ENCODE assay signal across 8 mouse cellular contexts in genomic region chr9:55208790-55209481, GRCm38 (mm10). TPM values are rescaled to one million over a fixed set of nuclear protein-coding genes. Genes with fewer than 3 reads are reported as not detected.
DNase-seq lines count a peak whose midpoint lies in the region; ATAC-seq and TF ChIP-seq lines count a peak whose summit lies in the region.

Fbxo22 (plus strand) TSS chr9:55208925.

- TF ChIP-seq POLR2A in small intestine, adult 2 months (IDR thresholded peaks at IDR 0.05; ENCODE audit: low read depth, low read length) = peak; percentile 54; the same call in 1 of the 2 replicates

- ATAC-seq in embryonic facial prominence, embryonic 11.5 days (replicated peaks; ENCODE audit: insufficient number of reproducible peaks, low FRiP score, low TSS enrichment, low read depth) = peak; percentile 99
- peak; percentile 97 for ATAC-seq in granulocyte monocyte progenitor cell, adult 5-6 weeks (replicated peaks; ENCODE audit: poor library complexity, severe bottlenecking)
- ATAC-seq in intestine, postnatal 0 days = peak; percentile 98
- ATAC-seq in limb, embryonic 11.5 days (ENCODE audit: insufficient number of reproducible peaks, low FRiP score, low TSS enrichment, low read depth) = peak; percentile 96
- ATAC-seq in midbrain, embryonic 13.5 days = peak; percentile 100

- peak within 1 kb of the TSS; percentile 81 for H3K27ac ChIP-seq in embryonic facial prominence, embryonic 11.5 days (replicated peaks; ENCODE audit: low read depth, low read length)
- H3K27ac ChIP-seq in intestine, postnatal 0 days (ENCODE audit: low read depth, low read length) = peak within 1 kb of the TSS; percentile 91
- peak within 1 kb of the TSS; percentile 82 for H3K27ac ChIP-seq in limb, embryonic 11.5 days (replicated peaks; ENCODE audit: low read depth, low read length)
- H3K27ac ChIP-seq in midbrain, embryonic 13.5 days = peak within 1 kb of the TSS; percentile 90
- H3K27ac ChIP-seq in small intestine, adult 2 months (ENCODE audit: insufficient read depth, low read depth, low read length) = peak within 1 kb of the TSS; percentile 67

- no peaks in the 10 kb centered on the region for H3K27me3 ChIP-seq in embryonic facial prominence, embryonic 11.5 days (ENCODE audit: control insufficient read depth, insufficient read depth, low read length)
- H3K27me3 ChIP-seq in intestine, postnatal 0 days (replicated peaks; ENCODE audit: control insufficient read depth, insufficient read depth, low read length) = no peaks in the 10 kb centered on the region
- H3K27me3 ChIP-seq in limb, embryonic 11.5 days (ENCODE audit: control insufficient read depth, insufficient read depth, low read length) = no peaks in the 10 kb centered on the region
- no peaks in the 10 kb centered on the region for H3K27me3 ChIP-seq in midbrain, embryonic 13.5 days
- H3K27me3 ChIP-seq in small intestine, adult 2 months (ENCODE audit: control insufficient read depth, insufficient read depth, low read length) = no peaks in the 10 kb centered on the region

- WGBS in embryonic facial prominence, embryonic 11.5 days = under 1% methylated on average over 65 of the region's 65 CpGs
- WGBS in intestine, postnatal 0 days = under 1% methylated on average over 65 of the region's 65 CpGs
- WGBS in limb, embryonic 11.5 days = under 1% methylated on average over 65 of the region's 65 CpGs
- under 1% methylated on average over 65 of the region's 65 CpGs for WGBS in midbrain, embryonic 13.5 days
- under 1% methylated on average over 65 of the region's 65 CpGs for WGBS in small intestine, adult 2 months

- H3K9ac ChIP-seq in embryonic facial prominence, embryonic 11.5 days (replicated peaks; ENCODE audit: low read length) = peak within 1 kb of the TSS; percentile 82
- H3K9ac ChIP-seq in intestine, postnatal 0 days (ENCODE audit: low read depth, low read length) = peak within 1 kb of the TSS; percentile 71
- H3K9ac ChIP-seq in limb, embryonic 11.5 days (ENCODE audit: low read length) = peak within 1 kb of the TSS; percentile 89
- peak within 1 kb of the TSS; percentile 88 for H3K9ac ChIP-seq in midbrain, embryonic 13.5 days (replicated peaks)

- peak within 1 kb of the TSS; percentile 61 for H3K4me3 ChIP-seq in embryonic facial prominence, embryonic 11.5 days (ENCODE audit: low read depth, low read length)
- H3K4me3 ChIP-seq in intestine, postnatal 0 days (ENCODE audit: low read depth, low read length) = peak within 1 kb of the TSS; percentile 75
- H3K4me3 ChIP-seq in limb, embryonic 11.5 days (ENCODE audit: low read depth, low read length) = peak within 1 kb of the TSS; percentile 88
- peak within 1 kb of the TSS; percentile 85 for H3K4me3 ChIP-seq in midbrain, embryonic 13.5 days (replicated peaks)
- peak within 1 kb of the TSS; percentile 91 for H3K4me3 ChIP-seq in small intestine, adult 2 months (ENCODE audit: low read depth, low read length)

- H3K9me3 ChIP-seq in embryonic facial prominence, embryonic 11.5 days (replicated peaks; ENCODE audit: control insufficient read depth, low read length) = no peaks in the 10 kb centered on the region
- no peaks in the 10 kb centered on the region for H3K9me3 ChIP-seq in intestine, postnatal 0 days (ENCODE audit: control insufficient read depth)
- H3K9me3 ChIP-seq in limb, embryonic 11.5 days (ENCODE audit: control insufficient read depth, low read length) = no peaks in the 10 kb centered on the region
- H3K9me3 ChIP-seq in midbrain, embryonic 13.5 days = no peaks in the 10 kb centered on the region

- H3K36me3 ChIP-seq in embryonic facial prominence, embryonic 11.5 days (replicated peaks; ENCODE audit: control insufficient read depth, insufficient read depth, low read depth, low read length) = no peaks in the 10 kb centered on the region
- peaks cover 10% of the 10 kb centered on the region; the same call in 1 of the 2 replicates for H3K36me3 ChIP-seq in intestine, postnatal 0 days (ENCODE audit: control insufficient read depth, insufficient read depth)
- H3K36me3 ChIP-seq in limb, embryonic 11.5 days (ENCODE audit: control insufficient read depth, insufficient read depth, low read length) = no peaks in the 10 kb centered on the region; the same call in 1 of the 2 replicates
- peaks cover 11% of the 10 kb centered on the region; the same call in 1 of the 2 replicates for H3K36me3 ChIP-seq in midbrain, embryonic 13.5 days
- H3K36me3 ChIP-seq in small intestine, adult 2 months (ENCODE audit: control insufficient read depth, insufficient read depth, low read length) = peaks cover 10% of the 10 kb centered on the region

- H3K4me1 ChIP-seq in embryonic facial prominence, embryonic 11.5 days (ENCODE audit: control insufficient read depth, insufficient read depth, low read length) = no peaks in the 10 kb centered on the region
- H3K4me1 ChIP-seq in intestine, postnatal 0 days (replicated peaks; ENCODE audit: control insufficient read depth, insufficient read depth, low read length) = peaks cover 13% of the 10 kb centered on the region; the same call in 1 of the 2 replicates
- H3K4me1 ChIP-seq in limb, embryonic 11.5 days (ENCODE audit: control insufficient read depth, insufficient read depth, low read length) = peaks cover 7% of the 10 kb centered on the region; the same call in 1 of the 2 replicates
- H3K4me1 ChIP-seq in midbrain, embryonic 13.5 days (replicated peaks) = peaks cover 30% of the 10 kb centered on the region
- peaks cover 10% of the 10 kb centered on the region; the same call in 1 of the 2 replicates for H3K4me1 ChIP-seq in small intestine, adult 2 months (ENCODE audit: control insufficient read depth, insufficient read depth, insufficient read length, low read length)

- H3K4me2 ChIP-seq in embryonic facial prominence, embryonic 11.5 days (ENCODE audit: low read depth, low read length) = peak within 1 kb of the TSS; percentile 70
- peak within 1 kb of the TSS; percentile 87 for H3K4me2 ChIP-seq in intestine, postnatal 0 days (replicated peaks; ENCODE audit: low read depth)
- peak within 1 kb of the TSS; percentile 84 for H3K4me2 ChIP-seq in limb, embryonic 11.5 days (ENCODE audit: low read depth, severe bottlenecking)
- peak within 1 kb of the TSS; percentile 78 for H3K4me2 ChIP-seq in midbrain, embryonic 13.5 days (replicated peaks)

- TF ChIP-seq CTCF in intestine, postnatal 0 days (IDR thresholded peaks at IDR 0.05; ENCODE audit: low read depth) = peak; percentile 46
- 0 out of 2 replicates have a peak, but pooled peaks have one; percentile 11 for TF ChIP-seq CTCF in small intestine, adult 2 months (IDR thresholded peaks at IDR 0.05; ENCODE audit: extremely low read depth, insufficient read length, insufficient replicate concordance, low read depth, low read length)

- peak; percentile 90 for DNase-seq in 3134 (ENCODE audit: extremely low read depth, insufficient read length, low spot score)
- peak; percentile 90 for DNase-seq in adrenal gland, postnatal 25 days
- peak; percentile 92 for DNase-seq in embryonic facial prominence, embryonic 11.5 days (ENCODE audit: low spot score)
- peak; percentile 92 for DNase-seq in limb, embryonic 11.5 days (ENCODE audit: low spot score)

RNA-seq across cellular contexts. Expression of gene Fbxo22, which starts in this region (rescaled TPM):
- 39.4 and 40.0 TPM in 2 replicates for total RNA-seq in adrenal gland, postnatal 25 days (2021)
- polyA plus RNA-seq in embryonic facial prominence, embryonic 11.5 days (2014; fragmentation: Nextera tagmentation; extraction: Ambion mirVana) = 81.7 and 84.4 TPM in 2 replicates
- total RNA-seq in granulocyte monocyte progenitor cell, adult 5-6 weeks (2014; fragmentation: Nextera tagmentation) = 50.3 and 51.3 TPM in 2 replicates
- 51.9 and 63.0 TPM in 2 replicates for total RNA-seq in granulocyte monocyte progenitor cell, adult 5-6 weeks (2017)
- polyA plus RNA-seq in intestine, postnatal 0 days (2015; fragmentation: Nextera tagmentation; extraction: Ambion mirVana) = 36.5 and 38.1 TPM in 2 replicates
- 73.6 and 74.7 TPM in 2 replicates for polyA plus RNA-seq in limb, embryonic 11.5 days (2014; fragmentation: Nextera tagmentation; extraction: Ambion mirVana)
- polyA plus RNA-seq in midbrain, embryonic 13.5 days (2015; fragmentation: Nextera tagmentation; extraction: Ambion mirVana) = 87.8 and 89.2 TPM in 2 replicates
- 5.9 and 10.2 TPM in 2 replicates for polyA plus RNA-seq in small intestine, adult 2 months (2012; rRNA removed)

Comparison
In these comparisons a context has a peak if more than half of its experiments do, and no peak if none do; other contexts are left out.
1. Peak in every context shown above with its lines: DNase-seq, ATAC-seq, H3K4me3 ChIP-seq and H3K27ac ChIP-seq.